In genomic region chr3:32622106-32622505, GRCm38 (mm10) we compare ENCODE assay signal across 31 mouse cellular contexts.
"Had no signal": no experiment of that assay in that cellular context is flagged by ENCODE, and none has a peak within 500 bp of the region (broad histone marks: within the 10 kb centered on the region; RNA-seq: fewer than 3 reads in every experiment).

No protein-coding gene starts in this region.

- H3K4me3 ChIP-seq: limb, embryonic 10.5 days; limb, embryonic 12.5 days; limb, embryonic 13.5 days; limb, embryonic 15.5 days; liver, embryonic 12.5 days; liver, embryonic 13.5 days; liver, embryonic 15.5 days; lung, embryonic 15.5 days; megakaryocyte, embryonic 14.5 days; midbrain, embryonic 10.5 days; midbrain, embryonic 12.5 days; midbrain, embryonic 13.5 days; midbrain, embryonic 15.5 days; myocyte; neural tube, embryonic 12.5 days; neural tube, embryonic 13.5 days had no signal

- H3K27ac ChIP-seq: limb, embryonic 10.5 days; limb, embryonic 12.5 days; limb, embryonic 13.5 days; limb, embryonic 15.5 days; liver, embryonic 12.5 days; liver, embryonic 13.5 days; liver, embryonic 14.5 days; liver, embryonic 15.5 days; lung, embryonic 15.5 days; macrophage; midbrain, embryonic 10.5 days; midbrain, embryonic 12.5 days; midbrain, embryonic 13.5 days; midbrain, embryonic 15.5 days; neural tube, embryonic 12.5 days; neural tube, embryonic 13.5 days had no signal

- H3K4me1 ChIP-seq: limb, embryonic 12.5 days; limb, embryonic 13.5 days; midbrain, embryonic 13.5 days; neural tube, embryonic 12.5 days had no signal

- H3K9me3 ChIP-seq: limb, embryonic 10.5 days; limb, embryonic 12.5 days; limb, embryonic 13.5 days; limb, embryonic 15.5 days; liver, embryonic 12.5 days; liver, embryonic 13.5 days; liver, embryonic 15.5 days; lung, embryonic 15.5 days; megakaryocyte, embryonic 14.5 days; midbrain, embryonic 10.5 days; midbrain, embryonic 12.5 days; midbrain, embryonic 13.5 days; midbrain, embryonic 15.5 days; neural tube, embryonic 12.5 days; neural tube, embryonic 13.5 days had no signal

- DNase-seq: left cerebral cortex, postnatal 4 days; liver; liver, embryonic 13.5 days; liver, postnatal 0 days; lung, adult 18-20 months; lung, adult 2 months; lung, embryonic 14.5 days; lung, postnatal 10 days; lung, postnatal 14 days; lung, postnatal 36 days; lung, postnatal 4 days; midbrain, embryonic 14.5 days had no signal

- ATAC-seq: liver, embryonic 12.5 days; liver, postnatal 0 days; lung, postnatal 0 days; midbrain, embryonic 13.5 days; midbrain, embryonic 15.5 days; midbrain, embryonic 16.5 days had no signal

- H3K36me3 ChIP-seq: limb, embryonic 10.5 days; limb, embryonic 12.5 days; limb, embryonic 13.5 days; limb, embryonic 15.5 days; liver, embryonic 12.5 days; liver, embryonic 13.5 days; liver, embryonic 15.5 days; lung, embryonic 15.5 days; midbrain, embryonic 10.5 days; midbrain, embryonic 12.5 days; midbrain, embryonic 13.5 days; midbrain, embryonic 15.5 days; neural tube, embryonic 12.5 days; neural tube, embryonic 13.5 days had no signal

- H3K9ac ChIP-seq: limb, embryonic 12.5 days; limb, embryonic 13.5 days; limb, embryonic 15.5 days; liver, embryonic 12.5 days; liver, embryonic 13.5 days; liver, embryonic 14.5 days; liver, embryonic 15.5 days; liver, postnatal 0 days; lung, embryonic 14.5 days; lung, embryonic 15.5 days; midbrain, embryonic 12.5 days; midbrain, embryonic 13.5 days; midbrain, embryonic 15.5 days; neural tube, embryonic 12.5 days; neural tube, embryonic 13.5 days had no signal

- H3K27me3 ChIP-seq: limb, embryonic 12.5 days; limb, embryonic 13.5 days; limb, embryonic 15.5 days; lung, embryonic 15.5 days; midbrain, embryonic 12.5 days; midbrain, embryonic 13.5 days; midbrain, embryonic 15.5 days; neural tube, embryonic 12.5 days; neural tube, embryonic 13.5 days had no signal
